Mouse (Mus musculus): ENCODE measurements around the gene Pea15a.

GRCm38 (mm10) chr1:172173181-172173580 lies 33.4 kb downstream of the Pea15a start:
- no peak for TF ChIP-seq POLR2A (IDR thresholded peaks at IDR 0.05; ENCODE audit: low read depth, low read length)
- no peak for TF ChIP-seq CTCF (conservative IDR thresholded peaks at IDR 0.05 in 1 of 2, IDR thresholded peaks at IDR 0.05 in 1 of 2; ENCODE audit: low read depth in 2 of 2, low read length in 2 of 2)
- no peak for TF ChIP-seq SMC3 (IDR thresholded peaks at IDR 0.05; ENCODE audit: low read depth, low read length)
- no peak for TF ChIP-seq ZMIZ1 (IDR thresholded peaks at IDR 0.05; ENCODE audit: low read depth, low read length)
- TF ChIP-seq USF1 (IDR thresholded peaks at IDR 0.05; ENCODE audit: low read depth, low read length), result no peak
- no peak for TF ChIP-seq EP300 (IDR thresholded peaks at IDR 0.05; ENCODE audit: low read length)
- TF ChIP-seq MAFK (IDR thresholded peaks at IDR 0.05; ENCODE audit: insufficient replicate concordance, low read length), result no peak
- TF ChIP-seq TCF12 (IDR thresholded peaks at IDR 0.05; ENCODE audit: low read depth, low read length), result no peak
- no peak for TF ChIP-seq MAX (IDR thresholded peaks at IDR 0.05; ENCODE audit: low read length)
- TF ChIP-seq HCFC1 (IDR thresholded peaks at IDR 0.05; ENCODE audit: low read depth, low read length), result no peak
- TF ChIP-seq MXI1 (IDR thresholded peaks at IDR 0.05; ENCODE audit: low read depth, low read length), result no peak
